Mouse (Mus musculus) hindbrain, embryonic 15.5 days (tissue): Measurements from ENCODE around the gene Zswim8. TPM values are rescaled to one million over a fixed set of nuclear protein-coding genes. Genes with fewer than 3 reads are reported as not detected.

Experiments
- ATAC-seq: fragments of 200-750 bp; cut with Nextera tagmentation; 2 replicates; pipeline ENCODE4 v1.8.0; 2017; ENCODE audit warnings: low read depth, moderate number of reproducible peaks, moderate TSS enrichment; ENCODE audit not compliant: low FRiP score
- H3K27ac ChIP-seq: fragments of 300-500 bp; sonication (generic); replicated peaks from 2 replicates; pipeline ENCODE4 v1.5.1; 2015; ENCODE audit warnings: mild to moderate bottlenecking, inconsistent platforms
- H3K27me3 ChIP-seq: fragments of 300-500 bp; sonication (generic); 2 replicates; pipeline ENCODE4 v1.6.1; 2015; ENCODE audit warnings: control low read depth, inconsistent platforms
- H3K36me3 ChIP-seq: fragments of 300-500 bp; sonication (generic); 2 replicates; pipeline ENCODE4 v1.6.1; 2015; ENCODE audit warnings: control low read depth, inconsistent platforms
- H3K4me1 ChIP-seq: fragments of 300-500 bp; sonication (generic); replicated peaks from 2 replicates; pipeline ENCODE4 v1.6.1; 2015; ENCODE audit warnings: control low read depth, inconsistent platforms
- H3K4me2 ChIP-seq: fragments of 300-500 bp; sonication (generic); 2 replicates; pipeline ENCODE4 v1.6.1; 2015; ENCODE audit warnings: moderate library complexity, mild to moderate bottlenecking, inconsistent platforms
- H3K4me3 ChIP-seq: fragments of 300-500 bp; sonication (generic); 2 replicates; pipeline ENCODE4 v1.5.1; 2015; ENCODE audit warnings: mild to moderate bottlenecking, inconsistent platforms
- H3K9ac ChIP-seq: fragments of 300-500 bp; sonication (generic); 2 replicates; pipeline ENCODE4 v1.6.1; 2015; ENCODE audit warnings: inconsistent platforms
- H3K9me3 ChIP-seq: fragments of 300-500 bp; sonication (generic); 2 replicates; pipeline ENCODE4 v1.6.1; 2016; ENCODE audit warnings: control low read depth, inconsistent platforms
- WGBS: fragments of 180-500 bp; shearing (Covaris S2); methylation state at CpG from one replicate; pipeline ENCODE4 v1.1.7; 2015; 5-methylcytosine and 5-hydroxymethylcytosine counted together
- polyA plus RNA-seq: library from polyadenylated mRNA; unstranded; fragments of >200 nt; fragmentation: Nextera tagmentation; extraction: Ambion mirVana; gene quantifications from 2 replicates; pipeline ENCODE4 v1.2.1, GENCODE M21; 2015

The Zswim8 gene
- polyA plus RNA-seq, 1 experiment from 2014 or later: 46.9 TPM

DNA sequence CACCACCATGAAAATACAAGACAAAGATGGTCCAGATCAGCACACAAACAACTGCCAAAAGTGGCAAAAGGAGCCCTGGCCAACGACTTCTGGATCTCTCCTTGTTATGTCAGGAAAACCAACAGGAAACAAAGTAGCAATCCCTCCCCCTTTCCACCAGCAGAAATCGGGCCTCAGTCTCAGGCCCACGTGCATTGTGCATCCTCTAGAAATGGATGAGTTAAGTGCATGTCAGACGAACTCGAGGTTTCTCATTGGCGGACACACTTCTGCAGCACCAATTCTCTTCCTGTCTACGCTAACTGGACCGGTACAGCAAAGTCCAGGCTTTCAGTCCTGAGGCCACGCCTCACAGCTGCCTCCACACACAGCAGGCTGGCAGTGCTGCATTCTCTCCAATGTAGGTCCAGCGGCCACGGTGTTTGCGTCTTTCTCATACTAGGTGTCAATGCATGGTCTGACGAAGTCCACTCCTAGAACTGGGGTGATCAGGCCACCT, 28.6 kb downstream of the Zswim8 start:
- Histone ChIP-seq H3K9me3 (no peaks in the 10 kb centered on the region), H3K9ac (no peak overlapping the region), H3K4me3 (no peak overlapping the region), H3K4me1 (peaks cover 18% of the 10 kb centered on the region), H3K27ac (0 out of 2 replicates have a peak overlapping the region, but pooled peaks have one; percentile 2), H3K4me2 (no peak overlapping the region), H3K36me3 (peaks cover 36% of the 10 kb centered on the region), H3K27me3 (no peaks in the 10 kb centered on the region)
- WGBS: 84% methylated on average over 13 of the region's 13 CpGs
- ATAC-seq: no peak

- ATAC-seq: no peak
- no peak overlapping the region for H3K4me3 ChIP-seq
Measured at GRCm38 (mm10) chr14:20737306-20737705, 30.0 kb downstream of the Zswim8 start.

GRCm38 (mm10) chr14:20738511-20738910, 31.2 kb downstream of the Zswim8 start:
- Histone ChIP-seq H3K36me3 (peaks cover 43% of the 10 kb centered on the region), H3K4me1 (peaks cover 10% of the 10 kb centered on the region), H3K9me3 (no peaks in the 10 kb centered on the region), H3K9ac (no peak overlapping the region), H3K27me3 (no peaks in the 10 kb centered on the region), H3K27ac (no peak overlapping the region), H3K4me3 (no peak overlapping the region), H3K4me2 (no peak overlapping the region)
- 93% methylated on average over 8 of the region's 8 CpGs for WGBS
- ATAC-seq: no peak

More at GRCm38 (mm10) chr14:20737306-20737705, 30.0 kb downstream of the Zswim8 start:
- no peaks in the 10 kb centered on the region for H3K9me3 ChIP-seq
- H3K4me1 ChIP-seq: peaks cover 18% of the 10 kb centered on the region
- no peak overlapping the region for H3K27ac ChIP-seq
- no peak overlapping the region for H3K4me2 ChIP-seq
- peaks cover 36% of the 10 kb centered on the region for H3K36me3 ChIP-seq
- H3K27me3 ChIP-seq: no peaks in the 10 kb centered on the region
- WGBS: 37% methylated on average over 14 of the region's 14 CpGs
- no peak overlapping the region for H3K9ac ChIP-seq

GRCm38 (mm10) chr14:20741301-20741700, 33.9 kb downstream of the Zswim8 start:
- peaks cover 60% of the 10 kb centered on the region for H3K36me3 ChIP-seq

GRCm38 (mm10) chr14:20743614-20744013, 36.3 kb downstream of the Zswim8 start:
- H3K4me1 ChIP-seq: no peaks in the 10 kb centered on the region
- H3K4me2 ChIP-seq: no peak overlapping the region
- no peak overlapping the region for H3K9ac ChIP-seq
- 91% methylated on average over 3 of the region's 3 CpGs for WGBS
- H3K9me3 ChIP-seq: no peaks in the 10 kb centered on the region
- ATAC-seq: no peak
- H3K36me3 ChIP-seq: peaks cover 43% of the 10 kb centered on the region
- H3K4me3 ChIP-seq: no peak overlapping the region
- no peaks in the 10 kb centered on the region for H3K27me3 ChIP-seq
- no peak overlapping the region for H3K27ac ChIP-seq

More at GRCm38 (mm10) chr14:20741301-20741700, 33.9 kb downstream of the Zswim8 start:
- WGBS: 96% methylated on average over 9 of the region's 9 CpGs
- H3K9me3 ChIP-seq: no peaks in the 10 kb centered on the region
- H3K4me1 ChIP-seq: no peaks in the 10 kb centered on the region
- H3K27ac ChIP-seq: no peak overlapping the region
- H3K27me3 ChIP-seq: no peaks in the 10 kb centered on the region
- no peak overlapping the region for H3K4me3 ChIP-seq
- no peak for ATAC-seq
- H3K4me2 ChIP-seq: no peak overlapping the region
- no peak overlapping the region for H3K9ac ChIP-seq

DNA sequence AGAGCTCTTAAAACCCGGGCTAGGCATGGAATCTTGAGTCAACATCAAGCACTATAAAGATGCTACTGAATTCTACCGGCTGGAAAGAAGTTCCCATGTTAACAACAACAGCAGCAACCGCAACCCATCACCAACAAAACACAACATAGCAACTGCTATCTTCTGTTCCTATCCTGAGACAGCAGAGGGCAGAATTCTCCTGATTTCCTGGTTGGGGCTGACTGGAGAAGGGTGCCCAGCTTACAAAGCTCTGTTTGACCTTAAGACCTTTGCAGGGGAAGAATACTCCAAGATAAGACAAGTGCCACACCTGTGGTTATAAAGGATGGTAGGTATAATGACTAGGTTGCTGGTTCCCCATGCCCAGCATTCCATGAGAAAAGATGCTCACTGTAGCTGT, 39.6 kb downstream of the Zswim8 start:
- Histone ChIP-seq H3K4me3 (no peak overlapping the region), H3K27me3 (no peaks in the 10 kb centered on the region), H3K9me3 (no peaks in the 10 kb centered on the region), H3K9ac (no peak overlapping the region), H3K36me3 (peaks cover 28% of the 10 kb centered on the region), H3K4me1 (no peaks in the 10 kb centered on the region), H3K27ac (no peak overlapping the region), H3K4me2 (no peak overlapping the region)
- no peak for ATAC-seq
- WGBS: 88% methylated on average over 3 of the region's 3 CpGs

DNA sequence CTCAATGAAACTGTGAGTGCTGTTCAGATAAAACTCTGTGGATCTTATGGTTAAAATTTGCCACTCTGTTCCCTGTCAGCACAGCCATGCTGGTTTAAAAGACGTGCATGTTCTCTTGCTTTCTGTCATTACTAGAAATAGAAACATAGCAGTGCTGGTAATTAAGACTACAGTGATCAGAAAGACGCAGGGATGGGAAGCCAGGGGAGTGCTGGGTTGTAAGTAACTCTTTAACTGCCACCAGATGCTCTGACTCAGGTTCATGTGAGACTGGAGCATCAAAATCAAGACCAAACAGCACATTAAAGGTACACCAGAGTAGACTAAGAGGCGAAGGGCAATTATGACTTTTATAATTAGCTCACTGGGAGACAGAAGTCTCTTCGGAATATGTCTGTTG, 41.0 kb downstream of the Zswim8 start:
- ATAC-seq: no peak
- H3K9ac ChIP-seq: no peak overlapping the region
- H3K4me1 ChIP-seq: no peaks in the 10 kb centered on the region
- H3K27me3 ChIP-seq: no peaks in the 10 kb centered on the region
- H3K4me3 ChIP-seq: no peak overlapping the region
- WGBS: 66% methylated on average over 4 of the region's 4 CpGs
- no peak overlapping the region for H3K4me2 ChIP-seq
- H3K36me3 ChIP-seq: peaks cover 22% of the 10 kb centered on the region
- H3K9me3 ChIP-seq: no peaks in the 10 kb centered on the region
- no peak overlapping the region for H3K27ac ChIP-seq

DNA sequence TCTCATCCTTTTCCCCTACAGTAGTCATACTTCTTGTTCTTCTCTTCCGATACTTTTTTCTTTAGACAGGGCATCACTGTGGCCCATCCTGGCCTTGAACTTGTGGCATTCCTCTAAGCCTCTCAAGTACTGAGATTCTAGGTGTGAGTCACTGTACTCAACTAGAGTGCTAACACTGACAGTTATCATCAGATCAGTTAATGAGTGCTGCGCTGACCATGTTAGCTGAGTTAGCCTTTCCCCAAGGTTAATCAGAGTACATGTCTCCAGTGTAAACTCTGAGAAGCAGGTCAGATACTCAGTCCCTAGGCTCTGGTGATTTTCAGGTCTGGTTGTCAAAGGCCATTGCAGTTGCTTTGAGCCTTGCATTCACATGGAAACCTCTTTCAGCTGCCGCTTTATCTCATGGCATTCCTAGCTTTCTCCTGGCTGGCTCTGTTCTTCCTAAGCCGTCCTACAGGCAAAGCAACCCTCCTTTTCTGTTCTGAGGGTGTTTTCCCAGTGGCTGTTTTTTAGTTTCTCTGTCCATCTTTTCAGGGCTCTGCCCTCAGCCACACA, 42.2 kb downstream of the Zswim8 start:
- peaks cover 17% of the 10 kb centered on the region for H3K36me3 ChIP-seq
- H3K9me3 ChIP-seq: no peaks in the 10 kb centered on the region
- H3K4me1 ChIP-seq: no peaks in the 10 kb centered on the region
- no peak for ATAC-seq
- H3K9ac ChIP-seq: no peak overlapping the region
- no peak overlapping the region for H3K27ac ChIP-seq
- 86% methylated on average over 4 of the region's 4 CpGs for WGBS
- H3K27me3 ChIP-seq: no peaks in the 10 kb centered on the region
- H3K4me3 ChIP-seq: no peak overlapping the region
- H3K4me2 ChIP-seq: no peak overlapping the region

DNA sequence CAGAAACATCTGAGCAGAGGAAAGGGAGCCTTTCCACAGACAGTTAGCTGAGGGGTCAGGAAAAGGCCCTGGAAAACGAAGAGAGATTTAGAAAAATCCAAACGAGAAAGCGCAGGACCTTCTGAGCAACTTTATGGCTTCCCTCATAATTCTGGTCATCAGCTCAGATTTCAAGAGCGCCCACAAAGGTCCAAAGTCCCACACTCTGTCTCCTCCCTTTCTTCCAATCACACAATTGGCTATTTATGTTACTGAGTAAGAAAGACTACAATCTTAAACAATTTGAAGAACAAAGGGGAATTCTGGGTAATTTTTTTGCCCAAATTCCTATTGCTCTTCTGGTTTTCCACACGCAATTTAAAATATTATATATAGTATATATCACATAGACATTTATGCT, 43.2 kb downstream of the Zswim8 start:
- H3K4me3 ChIP-seq: no peak overlapping the region
- ATAC-seq: no peak
- no peak overlapping the region for H3K27ac ChIP-seq
- H3K9ac ChIP-seq: no peak overlapping the region
- no peaks in the 10 kb centered on the region for H3K9me3 ChIP-seq
- no peak overlapping the region for H3K4me2 ChIP-seq
- WGBS: 92% methylated on average over 5 of the region's 5 CpGs
- no peaks in the 10 kb centered on the region for H3K4me1 ChIP-seq
- no peaks in the 10 kb centered on the region for H3K27me3 ChIP-seq
- peaks cover 22% of the 10 kb centered on the region for H3K36me3 ChIP-seq

DNA sequence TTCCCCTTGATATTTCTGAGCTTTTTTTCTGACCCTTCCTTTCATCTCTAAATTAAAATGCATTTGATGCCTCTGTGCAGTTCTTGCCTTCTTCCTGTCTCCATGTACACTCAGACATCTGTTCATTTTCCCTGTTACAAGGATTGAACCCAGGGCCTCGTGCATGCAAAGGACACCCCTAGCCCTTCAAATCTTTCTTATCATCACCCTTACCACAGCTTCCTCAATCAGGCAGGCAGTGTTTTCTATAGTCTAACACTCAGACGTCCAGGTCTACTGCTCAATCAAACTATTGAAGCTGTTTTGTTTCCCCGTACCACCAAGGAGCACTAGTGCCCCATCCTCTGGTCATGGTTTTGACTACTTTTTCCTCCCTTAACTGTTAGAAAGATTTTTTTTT, 46.4 kb downstream of the Zswim8 start:
- WGBS: 90% methylated on average over 3 of the region's 3 CpGs
- H3K4me1 ChIP-seq: no peaks in the 10 kb centered on the region
- H3K4me2 ChIP-seq: no peak overlapping the region
- no peaks in the 10 kb centered on the region for H3K9me3 ChIP-seq
- H3K36me3 ChIP-seq: peaks cover 47% of the 10 kb centered on the region
- H3K27me3 ChIP-seq: no peaks in the 10 kb centered on the region
- H3K4me3 ChIP-seq: no peak overlapping the region
- ATAC-seq: no peak
- H3K9ac ChIP-seq: no peak overlapping the region
- no peak overlapping the region for H3K27ac ChIP-seq

- peaks cover 67% of the 10 kb centered on the region for H3K36me3 ChIP-seq
- no peak for ATAC-seq
- H3K4me2 ChIP-seq: no peak overlapping the region
- WGBS: 86% methylated on average over 22 of the region's 22 CpGs
- H3K9me3 ChIP-seq: no peaks in the 10 kb centered on the region
- no peak overlapping the region for H3K27ac ChIP-seq
- no peaks in the 10 kb centered on the region for H3K4me1 ChIP-seq
- no peak overlapping the region for H3K4me3 ChIP-seq
- H3K9ac ChIP-seq: no peak overlapping the region
- H3K27me3 ChIP-seq: no peaks in the 10 kb centered on the region
Measured at GRCm38 (mm10) chr14:20757370-20757907, 50.1 kb downstream of the Zswim8 start.

GRCm38 (mm10) chr14:20758768-20759435, 51.5 kb downstream of the Zswim8 start:
- Histone ChIP-seq H3K9ac (no peak overlapping the region), H3K4me1 (no peaks in the 10 kb centered on the region), H3K9me3 (no peaks in the 10 kb centered on the region), H3K4me2 (no peak overlapping the region), H3K27ac (no peak overlapping the region), H3K36me3 (peaks cover 71% of the 10 kb centered on the region), H3K27me3 (no peaks in the 10 kb centered on the region), H3K4me3 (no peak overlapping the region)
- no peak for ATAC-seq
- 84% methylated on average over 8 of the region's 8 CpGs for WGBS
